Mouse (Mus musculus) A20 (cell line): ENCODE measurements at regions not wholly inside any gene's neighbourhood (a gene's known extent, or its start where the extent isn't known, plus 50 kb on each side); places are given as distances from the start of the nearest gene placed in this dataset.
"Not testable (repeated sequence)": the region's sequence is repeated elsewhere in the genome, so short reads cannot be mapped to it uniquely, and the experiment has no call there.

Experiments
- DNase-seq: peaks from one replicate; pipeline ENCODE4 v3.0.0-alpha.2; 2011; ENCODE audit warnings: low read depth, low spot score

DNA sequence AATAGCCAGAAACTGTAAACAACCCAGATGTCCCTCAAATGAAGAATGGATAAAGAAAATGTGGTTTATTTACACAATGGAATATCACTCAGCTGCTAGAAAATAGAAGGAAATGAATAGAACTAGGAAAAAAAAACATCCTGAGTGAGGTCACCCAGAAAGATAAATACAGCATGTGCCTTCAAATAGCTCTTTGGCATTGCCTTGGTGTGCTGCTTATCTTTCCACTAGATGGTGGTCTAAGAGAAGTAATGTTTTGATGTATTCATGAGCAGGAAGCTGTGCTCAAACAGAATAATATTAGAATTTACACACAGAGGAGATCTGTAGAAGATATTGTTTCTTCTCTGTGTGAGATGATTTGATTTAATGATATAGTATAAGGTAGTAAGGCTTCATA is 78.8 kb downstream of the Zfp619 start:
- DNase-seq, result no peak

DNA sequence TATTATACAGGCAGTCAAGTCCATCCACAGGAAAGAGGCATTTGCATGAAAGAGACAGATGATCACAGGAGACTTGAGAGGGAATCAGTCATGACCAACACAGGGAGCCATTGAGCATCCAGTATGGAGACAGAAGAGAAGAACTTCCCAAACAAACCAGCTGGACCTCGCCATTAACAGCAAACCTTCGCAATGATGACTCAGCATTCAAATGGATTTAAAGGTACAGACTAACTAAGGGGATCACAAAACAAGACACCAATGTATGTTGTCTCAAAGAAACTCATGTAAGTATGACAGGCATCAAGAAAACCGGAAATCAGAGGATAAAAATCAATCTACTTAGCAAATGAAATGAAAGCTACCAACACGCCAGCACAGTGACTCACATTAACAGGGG is 96.2 kb downstream of the Zfp619 start:
- DNase-seq, result no peak

DNA sequence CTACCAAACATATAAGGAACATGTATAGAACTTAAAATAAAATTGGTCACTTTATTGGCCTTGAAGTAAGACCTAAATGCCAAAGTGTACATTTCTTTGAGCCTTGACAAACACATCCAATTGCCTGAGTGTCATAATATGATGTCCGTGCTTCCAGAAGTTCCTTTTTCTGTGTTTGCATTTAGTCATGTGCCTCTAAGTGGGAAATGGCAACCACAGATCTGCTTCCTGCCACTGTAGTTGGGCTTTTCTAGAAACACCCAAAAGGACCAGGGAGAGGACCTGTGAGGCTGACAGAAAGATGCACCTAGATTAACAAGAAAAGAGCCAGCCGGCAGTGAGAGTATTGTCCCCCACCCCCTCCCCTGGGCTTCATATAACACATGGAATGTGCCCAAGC is 97.5 kb downstream of the Zfp619 start:
- DNase-seq, result no peak

DNA sequence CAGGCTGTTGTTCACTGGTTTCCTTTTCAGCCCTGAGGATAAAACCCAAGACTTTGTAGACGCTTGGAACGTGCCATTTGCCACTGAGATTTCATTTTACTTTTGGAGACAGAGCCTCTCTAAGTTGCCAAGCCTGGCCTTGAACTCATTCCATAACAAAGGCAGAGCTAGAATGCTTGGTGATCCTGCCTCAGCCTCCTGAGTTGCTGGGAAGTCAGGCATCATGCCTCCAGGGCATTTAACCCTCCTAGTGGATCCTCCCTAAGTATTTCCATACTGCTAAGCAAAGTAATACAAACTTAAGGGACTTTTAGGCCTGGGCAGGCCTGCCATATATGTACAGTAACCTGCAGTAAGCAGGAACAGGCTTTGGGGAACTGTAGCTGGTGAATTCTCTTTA is 104.2 kb downstream of the Zfp619 start:
- DNase-seq, result no peak

DNA sequence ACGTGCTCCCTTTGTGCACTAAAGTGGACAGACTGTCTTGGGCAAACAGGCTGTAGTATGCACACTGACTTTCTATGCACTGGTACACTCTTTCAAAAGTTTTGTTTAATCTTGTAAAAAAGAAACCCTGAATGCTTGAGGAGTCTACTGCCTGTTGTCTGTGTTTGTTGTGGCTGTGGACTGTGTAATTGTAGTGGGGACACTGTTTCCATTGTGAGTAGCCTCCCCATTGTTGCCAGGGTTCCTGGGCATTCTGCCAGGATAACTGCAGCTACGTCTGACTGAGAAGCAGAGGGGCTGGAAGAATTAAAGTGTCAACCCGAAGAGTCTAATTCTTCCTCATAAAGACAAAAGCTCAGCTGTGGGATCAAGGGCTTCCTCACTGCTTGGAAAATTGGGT is 115.3 kb downstream of the Zfp619 start:
- DNase-seq, result no peak

DNA sequence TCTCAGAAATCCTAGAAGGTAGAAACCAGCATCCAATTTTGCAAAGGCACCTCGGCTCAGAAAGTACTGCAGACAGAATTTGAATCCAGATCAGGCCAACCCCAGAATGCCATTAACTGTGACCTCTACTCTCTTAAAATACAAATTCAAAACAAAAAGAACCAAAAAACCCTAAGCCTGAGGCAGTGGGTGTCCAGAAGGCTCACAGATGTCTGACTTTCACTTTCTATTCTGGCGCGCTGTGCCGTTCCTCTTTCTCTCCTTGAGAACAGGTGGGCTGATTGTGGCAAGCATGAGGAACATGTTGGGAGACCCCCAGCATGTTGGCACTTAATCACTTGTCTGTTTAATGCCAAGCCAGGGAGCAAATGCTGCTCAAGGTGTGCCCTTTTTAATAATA is 124.8 kb downstream of the Zfp619 start:
- DNase-seq, result peak; percentile 38

DNA sequence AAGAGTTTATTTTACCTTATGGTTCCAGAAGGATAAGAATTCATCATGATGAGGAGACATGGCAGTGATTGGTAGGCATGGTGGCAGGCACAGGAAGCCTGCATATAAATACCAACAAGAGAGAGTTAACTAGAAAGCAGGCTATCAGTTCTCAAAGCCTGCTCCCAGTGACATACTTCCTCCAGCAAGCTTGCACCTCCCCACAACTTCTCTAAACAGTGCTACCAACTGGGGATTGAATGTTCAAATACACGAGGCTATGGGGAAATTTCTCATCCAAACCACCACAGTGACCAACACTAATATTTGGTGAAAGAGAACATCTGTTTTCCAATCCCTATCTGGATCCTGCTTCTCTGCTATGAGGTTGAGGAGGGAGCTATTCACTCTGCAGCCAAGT is 125.8 kb downstream of the Zfp619 start:
- DNase-seq, result no peak

DNA sequence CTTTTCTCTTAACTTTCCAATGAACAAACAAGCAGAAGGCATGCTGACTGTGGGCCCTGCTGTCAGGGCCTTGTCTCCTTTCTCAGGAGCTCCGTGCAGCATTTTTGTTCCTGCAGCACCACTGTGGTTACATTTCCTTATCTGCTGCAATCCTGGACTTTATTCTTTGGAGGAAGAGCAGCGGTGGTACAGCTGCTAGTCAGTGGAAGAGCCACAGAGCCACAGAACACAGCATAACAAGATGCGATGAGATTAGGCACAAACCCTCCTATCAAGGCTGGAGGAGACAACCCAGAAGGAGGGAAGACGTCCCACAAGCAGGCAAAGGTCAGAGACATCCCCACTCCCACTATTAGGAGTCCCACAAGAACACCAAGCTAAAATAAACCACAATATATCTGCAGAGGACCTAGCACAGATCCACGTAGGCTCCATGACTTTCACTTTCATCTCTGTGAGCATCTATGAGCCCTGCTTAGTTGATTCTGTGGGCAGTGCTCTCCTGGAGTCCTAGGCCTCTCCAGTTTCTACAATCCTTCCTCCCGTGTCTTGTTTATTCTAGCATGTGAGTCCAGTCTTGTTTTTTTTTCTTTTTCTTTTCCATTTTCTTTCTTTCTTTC is 133.0 kb downstream of the Zfp619 start:
- DNase-seq, result no peak

DNA sequence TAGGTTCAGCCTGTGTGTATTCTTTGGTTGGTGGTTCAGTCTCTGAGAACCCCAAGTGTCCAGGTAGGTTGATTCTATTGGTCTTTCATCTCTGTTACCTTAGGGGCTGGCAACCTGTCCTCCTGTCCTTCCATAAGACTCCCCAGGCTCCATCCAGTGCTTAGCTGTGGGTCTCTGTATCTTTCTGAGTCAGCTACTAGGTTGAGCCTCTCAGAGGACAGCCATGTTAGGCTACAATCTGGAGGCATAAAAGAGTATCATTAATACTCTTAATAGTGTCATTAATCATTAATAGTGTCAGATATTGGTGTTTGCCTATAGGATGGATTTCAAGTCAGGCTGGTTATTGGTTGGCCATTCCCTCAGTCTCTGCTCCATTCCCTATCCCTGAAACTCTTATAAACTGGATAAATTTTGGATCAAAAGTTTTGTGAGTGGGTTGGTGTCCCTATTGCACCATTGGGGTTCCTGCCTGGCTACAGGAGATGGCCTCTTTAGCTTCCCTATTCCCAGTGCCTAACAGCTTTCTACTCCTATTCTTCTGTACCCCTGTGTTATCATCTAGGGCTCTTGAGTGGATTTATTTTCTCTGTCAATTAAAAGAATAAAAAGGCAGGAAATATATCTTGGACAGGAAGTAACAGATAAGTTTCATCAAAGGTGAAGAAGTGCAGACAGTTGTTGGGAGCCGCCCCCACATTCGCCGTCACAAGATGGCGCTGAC is 137.2 kb downstream of the Zfp619 start:
- DNase-seq, result no peak

DNA sequence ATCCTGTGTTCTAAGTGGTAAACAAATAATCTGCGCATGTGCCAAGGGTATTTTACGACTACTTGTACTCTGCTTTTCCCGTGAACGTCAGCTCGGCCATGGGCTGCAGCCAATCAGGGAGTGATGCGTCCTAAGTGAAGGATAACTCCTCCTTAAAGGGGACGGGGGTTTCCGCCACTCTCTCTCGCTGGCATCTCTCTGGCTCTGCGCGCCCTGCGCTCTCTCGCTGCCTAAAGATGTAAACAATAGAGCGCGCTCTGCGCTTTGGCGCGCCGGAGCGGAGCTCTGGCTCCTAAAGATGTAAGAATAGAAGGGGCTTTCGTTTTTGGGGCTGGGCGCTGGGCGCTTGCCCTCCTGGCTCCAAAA is 137.7 kb downstream of the Zfp619 start:
- not testable (repeated sequence) for DNase-seq

DNA sequence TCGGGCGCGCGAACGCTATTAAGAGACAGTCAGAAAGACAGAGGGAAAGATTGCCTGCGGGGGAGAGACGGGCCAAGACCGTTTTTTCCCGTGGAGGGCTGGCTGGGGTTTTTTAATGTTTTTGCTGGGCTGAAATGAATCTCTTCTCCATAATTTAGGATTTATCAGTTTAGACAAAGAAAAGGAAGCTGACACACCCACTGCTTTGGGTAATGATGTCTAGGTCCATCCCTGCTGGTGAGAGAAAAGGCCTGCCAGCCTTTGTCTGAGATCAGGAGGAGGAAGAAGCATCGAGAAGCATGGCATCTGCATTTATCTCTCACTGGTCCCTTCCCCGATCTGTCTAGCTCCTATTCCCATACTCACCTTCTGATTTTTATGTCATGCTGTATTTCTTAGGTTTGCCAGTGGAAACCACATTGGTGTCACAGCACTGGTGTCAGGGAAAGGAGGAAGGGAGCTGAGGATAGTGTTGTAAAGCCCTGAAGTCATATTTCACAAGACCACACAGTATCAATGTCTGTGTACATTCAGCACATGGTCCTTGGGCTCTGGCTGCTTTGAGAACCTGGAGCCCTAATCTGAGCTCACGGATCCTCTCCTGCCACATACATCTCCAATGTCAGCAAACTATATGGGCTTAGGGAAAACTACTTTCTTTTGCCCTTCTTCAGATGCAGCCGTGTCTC is 138.3 kb downstream of the Zfp619 start:
- DNase-seq, result no peak

DNA sequence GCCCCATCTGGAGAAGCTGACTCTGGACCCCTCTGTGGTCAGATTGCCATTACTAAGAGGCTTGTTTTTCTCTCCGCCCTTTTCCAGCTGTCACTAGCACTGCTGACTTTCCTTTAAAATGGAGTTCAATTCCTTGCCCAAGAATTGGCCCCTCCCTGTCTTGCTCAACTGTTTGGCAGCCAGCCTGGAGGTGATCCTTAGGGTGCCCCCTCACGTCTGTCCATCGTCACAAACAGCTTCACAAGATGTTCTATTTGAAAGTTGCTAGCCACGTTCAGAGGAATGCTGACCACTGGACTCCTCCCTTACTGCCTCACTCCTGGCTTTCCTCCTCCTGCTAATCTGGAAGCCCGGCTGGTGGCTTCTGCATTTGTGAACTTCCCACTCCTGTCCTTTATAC is 142.0 kb downstream of the Zfp619 start:
- no peak for DNase-seq

DNA sequence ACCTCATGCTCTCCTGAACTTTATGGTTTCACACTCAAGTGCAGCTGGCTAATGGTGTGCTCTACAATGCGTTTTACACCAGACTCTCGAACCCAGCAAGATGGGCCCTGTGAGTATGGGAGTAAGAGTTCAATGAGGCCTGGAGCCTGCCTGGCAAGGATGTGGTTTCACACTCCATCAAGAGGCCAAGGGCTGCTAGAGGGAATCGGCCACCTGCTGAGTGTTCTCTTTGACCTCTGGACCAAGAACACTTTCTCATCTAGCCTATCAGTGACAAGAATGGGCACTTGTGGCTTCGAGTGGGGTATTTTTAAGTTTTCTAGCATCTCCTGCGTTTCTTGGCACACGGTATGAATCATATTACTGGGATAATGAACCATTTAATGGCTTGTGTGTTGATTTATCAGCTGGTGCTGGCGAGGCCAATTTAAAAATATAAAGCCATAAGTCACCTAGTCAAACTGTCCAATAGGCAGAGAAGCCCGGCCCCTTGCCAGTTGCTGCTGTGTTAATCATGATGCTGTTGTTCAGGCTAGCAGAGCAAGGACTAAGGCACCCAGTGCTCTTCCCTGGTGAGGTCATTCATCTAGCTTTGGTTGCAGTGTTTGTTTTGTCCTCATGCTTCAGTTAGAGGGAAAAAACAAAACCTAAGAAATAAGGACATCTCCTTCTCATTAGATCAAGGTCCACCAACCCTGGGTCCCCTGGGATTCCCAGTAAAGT is 157.7 kb downstream of the Zfp619 start:
- no peak for DNase-seq

DNA sequence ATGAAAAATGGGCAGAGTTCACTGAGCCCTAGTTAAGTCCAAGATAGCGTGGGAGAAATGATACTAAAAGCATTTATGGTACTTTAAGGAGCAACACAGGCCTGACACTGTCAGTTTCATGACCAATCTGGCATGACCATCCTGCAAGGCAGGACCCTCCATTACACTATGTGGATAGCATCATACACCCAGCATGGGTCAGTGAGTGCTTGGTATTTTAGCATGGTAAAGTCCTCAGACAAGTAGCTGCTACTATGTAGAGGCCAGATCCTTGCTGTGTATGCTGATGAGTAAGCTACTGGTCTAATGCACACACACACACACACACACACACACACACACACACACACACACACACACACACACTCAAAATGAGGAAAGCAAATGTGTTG is 158.3 kb downstream of the Zfp619 start:
- DNase-seq, result no peak

DNA sequence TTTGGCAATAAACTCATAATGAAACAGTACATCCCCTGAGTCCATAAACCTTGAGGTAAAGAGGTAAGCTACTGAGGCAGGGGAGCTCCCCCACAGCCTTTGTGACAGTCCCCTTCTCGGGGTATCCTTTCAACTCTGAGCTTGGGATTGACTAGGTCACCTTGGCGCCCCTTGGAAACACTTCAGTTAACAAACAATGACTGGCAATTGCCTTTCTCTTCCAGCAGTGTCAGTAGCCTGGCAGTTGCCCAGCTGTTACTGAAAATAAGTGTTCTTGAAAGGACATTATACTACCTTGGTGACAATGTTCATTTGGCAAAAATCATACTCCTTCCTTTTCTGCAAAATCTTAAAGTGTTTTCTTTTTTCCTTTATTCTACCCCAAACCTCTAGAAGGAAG is 162.8 kb downstream of the Zfp619 start:
- no peak for DNase-seq

DNA sequence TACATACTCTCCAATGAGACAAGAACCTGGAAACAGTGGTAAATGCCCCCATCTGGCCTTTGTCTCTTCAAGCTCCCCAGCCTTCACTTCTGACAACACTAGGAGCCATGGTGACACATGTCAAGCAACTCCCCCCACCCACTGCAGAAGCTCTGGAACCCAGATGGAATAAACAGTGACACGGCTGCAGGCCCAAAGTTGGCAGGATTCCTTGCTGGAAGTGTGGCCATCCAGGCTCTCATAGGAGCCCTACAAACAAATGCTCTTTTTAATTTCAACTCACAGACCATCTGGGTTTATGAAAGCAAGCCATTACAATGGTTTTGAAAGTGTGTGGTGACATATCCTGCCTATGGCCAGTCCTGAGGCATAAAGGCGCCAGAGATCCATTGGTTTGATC is 179.0 kb downstream of the Zfp619 start:
- no peak for DNase-seq

DNA sequence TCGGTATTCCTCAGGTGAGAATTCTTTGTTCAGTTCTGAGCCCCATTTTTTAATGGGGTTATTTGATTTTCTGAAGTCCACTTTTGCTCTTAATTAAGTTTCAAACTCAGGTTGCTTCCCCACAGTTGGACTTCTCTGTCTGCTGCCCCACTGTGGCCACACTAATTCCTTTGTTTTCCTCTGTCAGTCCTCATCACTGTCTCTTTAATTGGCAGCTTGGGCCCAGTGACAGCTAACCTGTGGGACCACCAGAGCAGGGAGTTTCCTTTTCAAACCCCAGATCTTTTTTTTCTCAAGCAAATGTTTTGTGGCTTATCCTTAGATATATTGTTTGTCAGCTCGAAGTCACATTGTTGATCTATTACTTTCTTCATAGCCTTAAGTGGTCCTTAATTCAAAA is 183.9 kb downstream of the Zfp619 start:
- no peak for DNase-seq

DNA sequence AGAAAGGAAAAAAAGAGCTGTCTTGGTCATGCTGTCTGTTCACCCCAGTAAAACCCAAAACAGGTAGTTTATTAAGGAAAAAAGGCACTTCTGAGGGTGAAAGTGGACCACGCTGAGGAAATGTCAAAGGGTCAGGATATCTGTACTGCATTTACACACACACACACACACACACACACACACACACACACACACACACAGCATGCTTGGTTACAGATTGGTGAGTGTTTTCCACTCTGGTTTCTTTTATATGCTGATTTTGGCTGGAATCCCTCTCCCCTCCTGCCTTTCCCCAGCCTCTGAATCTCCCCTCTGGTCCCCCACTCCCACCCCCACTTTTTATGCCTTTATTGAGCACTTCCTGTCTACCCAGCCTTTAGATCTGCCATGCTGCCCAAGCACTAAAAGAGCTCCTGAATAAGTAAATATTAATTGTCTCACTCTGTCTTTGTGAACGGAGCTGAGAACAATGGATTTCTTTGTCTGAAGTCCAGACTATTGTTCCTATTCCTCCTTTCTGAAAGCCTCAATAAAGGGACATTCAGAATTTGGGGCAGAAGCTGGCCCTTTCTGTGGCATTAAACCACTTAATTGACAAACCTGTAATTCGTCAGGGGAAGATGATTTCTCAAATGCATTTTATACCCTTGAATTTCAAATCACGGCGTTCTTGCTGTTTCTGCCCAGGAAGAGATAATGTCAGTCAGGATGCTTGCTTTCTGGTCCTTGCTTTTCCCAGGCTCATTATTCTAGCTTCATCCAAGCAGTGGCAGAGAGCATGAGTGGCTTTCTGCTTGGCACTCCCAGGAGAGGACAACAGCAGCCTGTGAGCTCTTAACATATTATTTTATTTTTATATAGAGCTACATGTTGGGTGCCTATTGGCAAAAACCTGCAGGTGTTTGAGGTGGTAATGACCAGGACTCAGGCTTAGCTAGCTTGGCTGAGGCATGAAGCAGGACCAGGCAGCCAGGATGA is 187.8 kb downstream of the Zfp619 start:
- DNase-seq, result no peak

DNA sequence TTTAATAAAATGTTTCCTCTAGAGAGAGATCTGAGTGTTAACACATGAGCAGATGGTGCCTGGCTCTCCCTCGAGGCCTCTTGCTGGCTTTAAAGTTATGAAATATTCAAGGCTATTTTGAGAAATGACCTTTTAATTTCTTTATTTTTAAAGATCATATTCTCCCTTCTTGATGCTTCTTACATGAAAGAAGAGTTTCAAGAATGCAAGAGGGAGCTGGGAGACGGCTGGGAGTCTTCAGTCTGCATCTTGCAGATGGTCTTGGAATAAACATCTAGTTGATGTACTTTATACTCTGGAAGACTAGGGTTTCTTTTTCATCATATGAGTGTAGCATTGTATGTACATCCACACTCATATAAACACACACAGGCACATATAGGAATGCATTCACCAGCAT is 189.0 kb downstream of the Zfp619 start:
- DNase-seq, result no peak

DNA sequence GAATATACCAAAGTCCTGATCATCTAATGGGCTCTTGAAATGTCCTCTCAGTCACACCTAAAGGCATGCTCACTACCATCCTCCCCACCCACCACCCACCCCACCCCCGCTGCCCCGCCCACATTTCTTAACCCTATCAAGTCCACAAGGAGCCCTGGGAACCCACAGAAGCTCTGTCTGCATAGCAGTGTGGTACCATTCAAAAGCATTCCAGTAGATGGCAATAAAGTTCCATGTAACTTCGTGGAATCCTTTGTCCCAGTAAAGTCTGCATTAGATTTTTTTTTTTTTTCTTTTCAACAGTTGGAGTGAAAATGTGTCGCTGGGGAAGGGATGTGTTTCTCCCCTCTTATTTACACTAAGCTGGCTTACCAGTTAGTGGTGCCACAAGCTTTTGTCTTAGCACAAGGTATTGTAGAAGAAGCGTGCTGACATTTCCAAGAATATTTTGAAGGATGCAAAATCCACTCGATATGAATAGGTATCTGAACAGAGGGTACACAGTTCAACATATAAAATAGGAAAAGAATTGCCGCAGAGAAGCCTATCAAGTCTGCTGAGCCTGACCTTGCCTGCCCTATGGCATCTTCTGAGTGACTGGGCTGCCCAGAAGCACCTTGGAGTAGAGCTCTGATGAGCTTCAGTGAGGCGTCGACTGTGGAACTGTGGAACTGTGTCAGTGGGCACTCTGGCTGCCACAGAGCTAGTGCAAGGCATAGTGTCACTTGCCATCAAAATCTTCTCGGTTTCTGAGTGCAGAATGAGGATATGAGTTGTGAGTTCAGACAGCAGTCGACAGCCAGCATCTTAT is 199.0 kb downstream of the Zfp619 start:
- no peak for DNase-seq
